Mouse (Mus musculus): ENCODE measurements at regions not wholly inside any gene's neighbourhood (a gene's known extent, or its start where the extent isn't known, plus 50 kb on each side); places are given as distances from the start of the nearest gene placed in this dataset.

DNA sequence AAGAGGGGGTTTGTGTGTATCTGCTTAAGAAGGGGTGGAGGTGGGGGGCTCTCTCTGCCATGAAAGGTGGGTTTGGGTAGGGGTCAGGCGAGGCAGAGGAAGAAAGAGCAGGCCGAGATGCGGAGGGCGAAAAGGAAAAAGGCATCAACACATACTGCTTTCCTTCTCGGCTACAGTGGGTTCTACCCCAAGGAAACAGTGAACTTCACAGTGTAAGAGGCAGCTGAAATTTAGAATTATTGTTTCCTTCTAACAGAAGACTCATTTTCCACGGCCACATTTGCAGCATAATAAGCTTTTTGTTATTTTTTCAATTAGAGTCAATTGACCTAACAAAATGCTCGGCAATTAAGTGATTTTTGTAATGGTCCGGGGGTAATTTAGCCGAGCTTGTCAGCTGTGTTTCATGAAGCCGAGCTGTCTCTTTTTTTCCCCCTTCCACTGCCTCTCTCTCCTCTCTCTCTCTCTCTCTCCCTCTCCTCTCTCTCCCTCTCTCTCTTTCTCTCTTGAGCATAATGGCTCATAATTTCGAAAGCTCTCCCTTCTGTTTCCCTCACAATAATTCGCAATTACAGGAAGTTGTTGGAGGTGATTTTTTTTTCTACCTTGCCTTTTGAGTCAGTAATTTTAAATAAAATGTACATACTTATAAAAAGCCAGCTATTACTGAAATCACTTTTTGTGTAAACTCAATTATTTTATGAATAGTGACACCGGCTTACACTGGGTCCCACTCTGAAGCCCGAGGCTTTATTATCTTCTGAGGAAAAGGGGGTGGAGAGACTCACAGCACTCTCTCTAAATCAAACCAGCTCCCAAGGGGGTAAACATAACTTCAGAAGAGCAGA, 403.1 kb upstream of the 3110018I06Rik start:
- no peak overlapping the region; the same call in 1 of the 2 replicates for H3K27ac ChIP-seq (replicated peaks)
- H3K4me3 ChIP-seq, result no peak overlapping the region
- peaks cover 39% of the 10 kb centered on the region for H3K4me1 ChIP-seq
- no peaks in the 10 kb centered on the region for H3K36me3 ChIP-seq
- ATAC-seq (ENCODE audit: low FRiP score, low read depth), result no peak
- H3K9ac ChIP-seq (replicated peaks), result no peak overlapping the region
- 64% methylated on average over 14 of the region's 14 CpGs for WGBS
- no peak overlapping the region for H3K4me2 ChIP-seq (replicated peaks)
- H3K9me3 ChIP-seq, result no peaks in the 10 kb centered on the region
- H3K27me3 ChIP-seq, result no peaks in the 10 kb centered on the region

DNA sequence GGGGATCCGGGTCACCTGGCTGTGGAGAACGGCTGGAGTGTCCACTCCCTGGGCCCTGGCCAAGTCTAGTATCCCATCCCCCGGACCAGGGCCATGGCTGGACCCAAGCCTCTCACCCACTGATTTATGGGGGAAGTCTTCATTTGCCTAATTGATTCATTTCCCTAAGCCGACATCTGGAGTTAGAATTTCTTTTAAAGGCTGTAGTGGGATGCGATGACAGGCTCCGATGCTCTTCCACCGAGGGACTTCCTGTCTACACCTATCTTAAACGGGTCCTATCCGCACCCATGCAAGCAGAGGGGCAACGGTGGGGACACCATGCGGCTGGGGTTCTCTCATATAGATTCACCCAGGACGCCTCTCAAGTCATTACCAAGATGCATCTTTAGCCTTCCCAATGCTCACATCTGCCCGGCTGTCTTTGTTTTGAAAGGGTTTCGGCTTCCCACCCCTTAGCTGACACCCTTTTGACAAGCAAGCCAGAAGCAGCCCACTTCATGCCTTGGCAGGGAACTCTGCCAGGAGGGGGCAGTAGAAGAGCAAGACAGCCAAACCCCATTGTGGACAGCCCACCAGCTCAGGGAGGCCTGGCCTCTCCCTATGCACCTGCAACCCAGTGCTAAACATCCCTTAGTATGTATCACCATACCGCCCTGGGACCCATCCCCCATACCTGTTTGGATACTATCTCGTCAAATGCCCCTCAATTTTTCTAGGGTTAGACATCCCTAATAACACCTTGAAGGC, 402.4 kb upstream of the 3110018I06Rik start:
- 49% methylated on average over 16 of the region's 16 CpGs for WGBS
- Histone ChIP-seq H3K27ac (replicated peaks) (no peak overlapping the region), H3K4me1 (peaks cover 39% of the 10 kb centered on the region), H3K36me3 (no peaks in the 10 kb centered on the region), H3K9ac (replicated peaks) (no peak overlapping the region), H3K4me3 (no peak overlapping the region), H3K9me3 (no peaks in the 10 kb centered on the region), H3K27me3 (no peaks in the 10 kb centered on the region), H3K4me2 (replicated peaks) (no peak overlapping the region)
- ATAC-seq (ENCODE audit: low FRiP score, low read depth), result peak; percentile 62

DNA sequence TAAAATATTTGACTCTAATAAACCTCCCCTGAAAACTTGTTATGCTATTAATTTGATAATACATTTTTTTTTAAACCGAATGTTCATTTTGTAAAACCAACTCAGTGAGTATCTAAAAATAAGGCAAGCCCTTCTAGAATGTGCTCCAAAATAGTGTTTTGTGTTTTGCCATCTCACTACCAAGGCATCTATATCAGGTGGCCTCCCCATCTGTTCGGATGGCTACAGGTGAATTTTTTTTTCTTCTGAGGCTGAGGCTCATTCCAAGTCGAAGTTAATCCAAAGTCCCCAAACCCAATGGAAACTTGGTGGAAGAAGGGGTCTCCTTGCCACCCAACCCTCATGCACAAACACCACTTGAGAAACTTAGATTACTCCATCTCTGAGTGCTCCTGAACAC, 396.3 kb upstream of the 3110018I06Rik start:
- no peaks in the 10 kb centered on the region for H3K27me3 ChIP-seq
- no peak for ATAC-seq (ENCODE audit: low FRiP score, low read depth)
- H3K9me3 ChIP-seq, result no peaks in the 10 kb centered on the region
- no peaks in the 10 kb centered on the region for H3K36me3 ChIP-seq
- no peak overlapping the region for H3K9ac ChIP-seq (replicated peaks)
- no peak overlapping the region for H3K27ac ChIP-seq (replicated peaks)
- no peak overlapping the region for H3K4me3 ChIP-seq
- no peaks in the 10 kb centered on the region; the same call in 1 of the 2 replicates for H3K4me1 ChIP-seq
- WGBS, result 91% methylated on average over 3 of the region's 3 CpGs
- H3K4me2 ChIP-seq (replicated peaks), result no peak overlapping the region

DNA sequence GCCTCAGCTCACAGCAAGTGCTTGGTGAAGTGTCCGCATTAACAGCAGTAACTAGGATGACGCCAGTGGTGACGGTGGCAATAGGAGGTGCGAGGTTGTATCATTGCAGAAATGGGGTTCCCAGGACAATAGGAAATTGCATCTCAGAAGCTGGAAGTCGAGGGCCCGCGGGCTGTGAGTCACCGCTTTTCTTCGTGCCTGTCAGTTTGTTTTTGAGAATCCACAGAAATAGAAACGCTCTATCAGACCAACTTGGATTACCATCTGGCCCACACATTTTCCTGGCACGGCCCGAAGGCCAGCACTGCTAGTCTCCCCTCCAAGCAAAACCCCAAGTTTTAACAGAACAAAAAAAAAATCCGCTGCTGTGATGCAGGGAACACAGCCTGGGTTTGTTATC, 395.1 kb upstream of the 3110018I06Rik start:
- 85% methylated on average over 13 of the region's 13 CpGs for WGBS
- Histone ChIP-seq H3K27ac (replicated peaks) (no peak overlapping the region), H3K4me2 (replicated peaks) (no peak overlapping the region), H3K4me3 (no peak overlapping the region), H3K27me3 (no peaks in the 10 kb centered on the region), H3K9ac (replicated peaks) (no peak overlapping the region), H3K4me1 (no peaks in the 10 kb centered on the region; the same call in 1 of the 2 replicates), H3K9me3 (no peaks in the 10 kb centered on the region), H3K36me3 (no peaks in the 10 kb centered on the region)
- ATAC-seq (ENCODE audit: low FRiP score, low read depth), result no peak

DNA sequence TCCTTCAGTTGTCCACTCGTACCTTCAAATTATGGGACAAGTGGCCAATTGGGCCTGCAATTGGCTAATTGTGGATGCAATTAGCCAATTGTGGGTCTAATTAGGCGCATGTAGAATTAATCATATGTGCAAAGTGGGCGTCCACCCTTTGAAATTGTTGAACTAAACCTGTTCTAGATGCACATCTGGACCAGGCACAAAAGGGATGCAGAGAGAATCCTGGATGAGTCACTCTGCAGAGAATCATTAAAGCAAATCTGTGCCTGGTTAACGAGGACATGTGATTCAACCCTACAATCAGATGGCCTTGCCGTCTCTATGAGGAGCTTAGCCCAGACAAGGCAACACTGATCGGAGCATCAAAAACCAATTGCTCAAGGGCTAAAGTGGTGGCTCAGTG, 393.0 kb upstream of the 3110018I06Rik start:
- Histone ChIP-seq H3K9ac (replicated peaks) (no peak overlapping the region), H3K36me3 (no peaks in the 10 kb centered on the region), H3K27ac (replicated peaks) (no peak overlapping the region), H3K4me3 (no peak overlapping the region), H3K27me3 (no peaks in the 10 kb centered on the region), H3K4me2 (replicated peaks) (no peak overlapping the region), H3K9me3 (no peaks in the 10 kb centered on the region), H3K4me1 (no peaks in the 10 kb centered on the region; the same call in 1 of the 2 replicates)
- 72% methylated on average over 6 of the region's 6 CpGs for WGBS
- no peak for ATAC-seq (ENCODE audit: low FRiP score, low read depth)

DNA sequence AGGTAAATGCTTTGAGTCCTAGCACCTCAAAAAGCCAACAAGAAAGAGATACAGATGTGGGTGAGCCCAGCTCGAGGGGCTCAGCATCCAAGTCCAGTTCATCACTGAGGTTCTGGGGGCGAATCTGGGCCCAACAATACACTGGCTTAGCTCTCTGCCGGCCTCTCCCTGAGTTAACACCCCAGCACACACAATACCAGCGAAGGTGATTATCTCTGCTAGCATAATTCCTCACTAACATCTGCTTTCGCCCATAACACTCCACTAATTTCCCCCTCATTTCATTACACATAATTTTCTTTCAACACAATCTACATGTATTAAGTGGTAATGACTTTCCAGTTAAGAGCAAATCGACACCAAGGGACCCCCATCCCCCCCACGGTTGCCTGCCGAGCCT, 383.9 kb upstream of the 3110018I06Rik start:
- no peak overlapping the region for H3K4me3 ChIP-seq
- H3K36me3 ChIP-seq, result no peaks in the 10 kb centered on the region
- H3K9me3 ChIP-seq, result no peaks in the 10 kb centered on the region
- H3K27ac ChIP-seq (replicated peaks), result no peak overlapping the region
- H3K27me3 ChIP-seq, result no peaks in the 10 kb centered on the region
- no peak overlapping the region for H3K4me2 ChIP-seq (replicated peaks)
- H3K9ac ChIP-seq (replicated peaks), result no peak overlapping the region
- 54% methylated on average over 8 of the region's 8 CpGs for WGBS
- no peak for ATAC-seq (ENCODE audit: low FRiP score, low read depth)
- H3K4me1 ChIP-seq, result peaks cover 4% of the 10 kb centered on the region; the same call in 1 of the 2 replicates

DNA sequence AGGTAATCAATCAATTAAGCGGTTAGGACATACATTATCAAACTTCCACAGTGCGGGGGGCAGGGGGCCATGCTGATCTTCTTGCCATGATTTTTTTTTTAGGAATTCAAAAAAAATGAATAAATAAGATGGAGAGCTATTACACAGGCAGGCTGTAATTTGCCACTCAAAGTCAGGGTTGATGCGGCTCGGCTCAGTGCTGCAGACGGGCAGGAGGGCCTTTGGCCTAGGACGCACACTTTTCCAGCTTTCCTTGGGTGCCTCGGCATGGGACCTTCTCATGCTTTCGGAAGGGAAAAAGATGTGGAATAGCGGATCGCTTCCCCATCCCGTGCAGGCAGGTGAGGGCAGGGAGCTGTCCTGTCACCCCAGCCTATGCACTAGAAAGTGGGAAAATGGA, 383.4 kb upstream of the 3110018I06Rik start:
- no peaks in the 10 kb centered on the region for H3K9me3 ChIP-seq
- no peak for ATAC-seq (ENCODE audit: low FRiP score, low read depth)
- peaks cover 4% of the 10 kb centered on the region; the same call in 1 of the 2 replicates for H3K4me1 ChIP-seq
- no peak overlapping the region for H3K4me2 ChIP-seq (replicated peaks)
- H3K27ac ChIP-seq (replicated peaks), result no peak overlapping the region
- no peaks in the 10 kb centered on the region for H3K27me3 ChIP-seq
- no peaks in the 10 kb centered on the region for H3K36me3 ChIP-seq
- H3K9ac ChIP-seq (replicated peaks), result no peak overlapping the region
- H3K4me3 ChIP-seq, result no peak overlapping the region
- WGBS, result 73% methylated on average over 11 of the region's 11 CpGs

DNA sequence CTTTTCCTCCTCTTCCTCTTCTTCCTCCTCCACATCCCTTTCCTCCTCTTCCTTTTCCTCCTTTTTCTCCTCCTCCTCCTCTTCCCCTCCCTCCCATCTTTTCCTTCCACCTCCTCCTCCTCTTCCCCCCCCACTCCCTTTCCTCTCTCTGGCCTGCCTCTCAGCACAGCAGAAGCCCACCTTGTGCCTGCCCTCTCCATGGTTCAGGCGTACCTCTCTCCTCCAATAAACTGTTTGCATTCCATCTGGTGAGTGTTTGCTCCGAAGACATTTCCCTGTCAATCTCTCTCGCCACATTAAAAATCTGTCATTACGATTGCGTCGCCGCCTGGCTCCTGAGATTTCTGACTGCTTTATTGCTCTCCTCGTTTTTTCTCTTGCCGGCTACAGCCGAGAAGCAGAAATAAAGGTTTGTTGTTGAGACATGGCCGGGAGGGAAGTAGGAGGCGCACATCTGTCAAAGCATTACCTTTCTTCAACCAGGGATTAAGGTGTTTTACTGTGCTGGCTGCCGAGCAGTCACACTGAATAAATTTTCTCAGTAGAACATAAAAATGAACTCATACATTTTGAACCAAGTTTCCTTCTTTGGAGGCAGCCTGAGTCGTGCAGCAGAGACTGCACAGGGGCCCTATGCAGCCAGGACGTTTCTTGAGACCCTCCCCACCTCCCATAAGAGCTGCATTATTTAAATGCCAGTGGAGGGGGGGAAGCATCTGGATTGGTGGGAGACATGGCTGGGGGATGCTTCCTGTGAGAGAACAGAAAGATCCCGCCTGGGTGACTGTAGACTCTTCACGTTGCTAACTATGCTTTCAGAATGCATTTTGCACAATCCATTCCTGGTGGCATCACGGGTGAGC, 376.3 kb upstream of the 3110018I06Rik start:
- Histone ChIP-seq H3K27ac (replicated peaks) (peak overlapping the region; percentile 7), H3K36me3 (no peaks in the 10 kb centered on the region), H3K9me3 (no peaks in the 10 kb centered on the region), H3K4me3 (no peak overlapping the region), H3K9ac (replicated peaks) (no peak overlapping the region), H3K4me2 (replicated peaks) (no peak overlapping the region), H3K27me3 (no peaks in the 10 kb centered on the region), H3K4me1 (no peaks in the 10 kb centered on the region)
- WGBS, result 57% methylated on average over 18 of the region's 18 CpGs
- ATAC-seq (ENCODE audit: low FRiP score, low read depth), result no peak

DNA sequence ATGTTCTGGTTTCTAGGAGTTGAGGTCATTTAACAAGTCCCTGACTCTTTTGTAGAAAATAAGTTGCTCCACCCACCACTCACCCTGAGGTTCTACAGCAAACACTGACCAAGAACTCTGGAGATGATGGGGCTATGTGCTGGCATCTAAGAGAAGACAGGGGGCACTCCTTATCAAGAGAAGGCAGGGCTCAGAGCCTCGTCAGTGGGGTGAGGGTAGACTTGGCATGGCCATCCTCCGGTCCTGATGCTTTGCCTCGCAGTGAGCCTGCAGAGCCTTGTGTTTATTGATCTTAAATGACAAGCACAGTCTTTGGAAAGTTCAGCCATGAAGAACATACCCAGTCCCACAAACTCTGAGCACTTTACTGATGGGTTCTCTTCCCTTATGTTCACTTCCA, 370.1 kb upstream of the 3110018I06Rik start:
- Histone ChIP-seq H3K9ac (replicated peaks) (no peak overlapping the region), H3K4me1 (0 out of 2 replicates have a peak, but pooled peaks cover 3% of the 10 kb centered on the region), H3K4me3 (no peak overlapping the region), H3K27ac (replicated peaks) (no peak overlapping the region), H3K9me3 (no peaks in the 10 kb centered on the region), H3K4me2 (replicated peaks) (no peak overlapping the region), H3K36me3 (no peaks in the 10 kb centered on the region), H3K27me3 (no peaks in the 10 kb centered on the region)
- 82% methylated on average over 3 of the region's 3 CpGs for WGBS
- ATAC-seq (ENCODE audit: low FRiP score, low read depth), result no peak

DNA sequence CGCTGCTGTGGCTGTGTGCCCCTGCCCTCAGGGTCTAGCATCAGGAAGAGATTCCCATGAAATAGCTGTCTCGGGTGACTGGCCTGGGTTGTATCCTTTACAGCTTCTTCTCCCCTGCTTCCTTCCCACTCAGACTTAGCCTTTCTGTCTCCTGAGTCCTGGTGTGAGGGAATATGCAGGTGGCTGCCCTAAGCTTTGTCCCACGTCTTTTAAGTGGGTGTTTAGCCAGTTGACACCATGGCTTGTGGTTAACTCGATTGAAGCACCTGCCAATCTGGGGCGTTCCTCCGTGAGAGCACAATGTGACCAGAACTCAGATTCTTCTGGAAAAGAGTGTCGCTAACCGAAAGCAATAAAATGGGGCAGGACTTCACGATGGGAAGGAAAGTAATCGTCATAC, 369.4 kb upstream of the 3110018I06Rik start:
- 86% methylated on average over 10 of the region's 10 CpGs for WGBS
- no peak for ATAC-seq (ENCODE audit: low FRiP score, low read depth)

DNA sequence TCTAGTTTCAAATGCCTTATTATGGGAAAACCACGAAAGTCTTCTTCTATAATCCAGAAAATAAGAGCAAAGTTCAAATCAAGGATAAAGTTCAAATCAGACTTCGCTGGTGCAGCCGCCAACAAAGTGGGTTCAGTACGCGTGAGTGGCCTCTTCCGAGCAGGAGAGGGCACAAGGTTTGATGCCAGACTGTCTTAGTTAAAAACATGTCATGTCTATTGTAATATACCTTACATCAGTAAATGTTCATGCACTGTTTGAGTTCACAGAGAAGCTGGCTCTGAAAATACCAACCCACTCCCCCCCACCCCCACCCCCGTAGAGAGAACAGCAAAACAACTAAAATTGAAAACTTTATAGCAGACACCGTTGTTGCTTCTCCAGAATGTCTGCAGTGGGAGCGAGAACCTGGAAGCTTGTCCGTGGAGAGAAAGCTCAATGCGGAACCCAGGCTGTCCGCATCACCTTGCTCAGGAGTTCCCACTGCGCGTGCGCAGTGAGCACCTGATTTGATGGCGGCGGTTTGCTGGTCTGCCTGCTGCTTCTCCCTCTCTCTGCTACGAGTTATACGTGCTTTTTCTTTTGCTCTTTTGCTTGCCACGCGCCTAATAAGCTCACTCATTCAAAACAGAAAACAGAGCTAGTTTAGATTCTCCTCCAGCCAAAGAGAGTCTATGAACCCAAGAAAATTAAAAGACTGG, 367.8 kb upstream of the 3110018I06Rik start:
- no peak overlapping the region for H3K4me2 ChIP-seq (replicated peaks)

More for the DNA sequence above, 369.4 kb upstream of the 3110018I06Rik start:
- no peaks in the 10 kb centered on the region for H3K27me3 ChIP-seq
- no peak overlapping the region for H3K9ac ChIP-seq (replicated peaks)
- no peak overlapping the region for H3K27ac ChIP-seq (replicated peaks)
- H3K4me1 ChIP-seq, result 0 out of 2 replicates have a peak, but pooled peaks cover 3% of the 10 kb centered on the region
- H3K36me3 ChIP-seq, result no peaks in the 10 kb centered on the region
- no peaks in the 10 kb centered on the region for H3K9me3 ChIP-seq
- H3K4me2 ChIP-seq (replicated peaks), result no peak overlapping the region
- no peak overlapping the region for H3K4me3 ChIP-seq

More for the DNA sequence above, 367.8 kb upstream of the 3110018I06Rik start:
- H3K27me3 ChIP-seq, result no peaks in the 10 kb centered on the region
- 0 out of 2 replicates have a peak, but pooled peaks cover 3% of the 10 kb centered on the region for H3K4me1 ChIP-seq
- H3K4me3 ChIP-seq, result no peak overlapping the region
- H3K36me3 ChIP-seq, result no peaks in the 10 kb centered on the region
- no peak overlapping the region for H3K9ac ChIP-seq (replicated peaks)
- ATAC-seq (ENCODE audit: low FRiP score, low read depth), result no peak
- H3K27ac ChIP-seq (replicated peaks), result no peak overlapping the region
- no peaks in the 10 kb centered on the region for H3K9me3 ChIP-seq
- 91% methylated on average over 21 of the region's 21 CpGs for WGBS

All from midbrain, embryonic 12.5 days (tissue).